Mouse (Mus musculus): ENCODE results near the gene Baiap2l1. TPM values are rescaled to one million over a fixed set of nuclear protein-coding genes. Genes with fewer than 3 reads are reported as not detected.

Baiap2l1 gene
- polyA plus RNA-seq, 1 experiment: 68.8 TPM

- Histone ChIP-seq H3K4me3 (no peak overlapping the region), H3K4me2 (ENCODE audit: low read depth) (peak overlapping the region; percentile 38), H3K27me3 (ENCODE audit: control insufficient read depth, insufficient read depth, insufficient read length) (no peaks in the 10 kb centered on the region), H3ac (ENCODE audit: control insufficient read depth, insufficient read length) (no peak overlapping the region), H3K36me3 (ENCODE audit: control insufficient read depth, insufficient read depth) (peaks cover 6% of the 10 kb centered on the region), H3K79me2 (ENCODE audit: control insufficient read depth, insufficient read depth) (peaks cover 13% of the 10 kb centered on the region)
- TF ChIP-seq MAX (IDR thresholded peaks at IDR 0.05; ENCODE audit: low read depth): no peak
- no peak for TF ChIP-seq POLR2AphosphoS2 (IDR thresholded peaks at IDR 0.05; ENCODE audit: insufficient read length, low read depth)
- TF ChIP-seq E2F4 (IDR thresholded peaks at IDR 0.05; ENCODE audit: insufficient read depth): no peak
- TF ChIP-seq POLR2A (IDR thresholded peaks at IDR 0.05; ENCODE audit: insufficient read length, low read depth): no peak
- no peak for TF ChIP-seq CEBPB (IDR thresholded peaks at IDR 0.05; ENCODE audit: insufficient read depth, poor library complexity, severe bottlenecking)
- TF ChIP-seq SRF (IDR thresholded peaks at IDR 0.05; ENCODE audit: control insufficient read depth, insufficient read length, low read depth): no peak
- TF ChIP-seq TCF3 (IDR thresholded peaks at IDR 0.05; ENCODE audit: insufficient read length, low read depth): no peak
- no peak for TF ChIP-seq MYOG (IDR thresholded peaks at IDR 0.05; ENCODE audit: control insufficient read depth in 1 of 3, insufficient read depth in 1 of 3, insufficient read length in 2 of 3, low read depth in 2 of 3)
- TF ChIP-seq USF1 (IDR thresholded peaks at IDR 0.05; ENCODE audit: low read depth): no peak
- no peak for TF ChIP-seq REST (IDR thresholded peaks at IDR 0.05; ENCODE audit: insufficient read depth, insufficient read length)
- TF ChIP-seq TCF12 (IDR thresholded peaks at IDR 0.05; ENCODE audit: insufficient read depth, poor library complexity, severe bottlenecking): no peak
- no peak for TF ChIP-seq MYOD1 (IDR thresholded peaks at IDR 0.05; ENCODE audit: control insufficient read depth in 1 of 3, insufficient read length in 2 of 3, low read depth in 2 of 3)
Observed at GRCm38 (mm10) chr5:144317426-144317825, 40.5 kb downstream of the Baiap2l1 start.

- Histone ChIP-seq H3K4me3 (no peak overlapping the region), H3K36me3 (ENCODE audit: control insufficient read depth, insufficient read depth) (peaks cover 5% of the 10 kb centered on the region), H3K27me3 (ENCODE audit: control insufficient read depth, insufficient read depth, insufficient read length) (no peaks in the 10 kb centered on the region), H3K79me2 (ENCODE audit: control insufficient read depth, insufficient read depth) (peaks cover 17% of the 10 kb centered on the region), H3K4me2 (ENCODE audit: low read depth) (peak overlapping the region; percentile 14), H3ac (ENCODE audit: control insufficient read depth, insufficient read length) (no peak overlapping the region)
- no peak for TF ChIP-seq E2F4 (IDR thresholded peaks at IDR 0.05; ENCODE audit: insufficient read depth)
- TF ChIP-seq REST (IDR thresholded peaks at IDR 0.05; ENCODE audit: insufficient read depth, insufficient read length): no peak
- no peak for TF ChIP-seq SRF (IDR thresholded peaks at IDR 0.05; ENCODE audit: control insufficient read depth, insufficient read length, low read depth)
- TF ChIP-seq POLR2A (IDR thresholded peaks at IDR 0.05; ENCODE audit: insufficient read length, low read depth): no peak
- TF ChIP-seq MYOG (IDR thresholded peaks at IDR 0.05; ENCODE audit: control insufficient read depth in 1 of 3, insufficient read depth in 1 of 3, insufficient read length in 2 of 3, low read depth in 2 of 3): peak in 1 of 3 experiments; percentile 65
- TF ChIP-seq MAX (IDR thresholded peaks at IDR 0.05; ENCODE audit: low read depth): no peak
- TF ChIP-seq MYOD1 (IDR thresholded peaks at IDR 0.05; ENCODE audit: control insufficient read depth in 1 of 3, insufficient read length in 2 of 3, low read depth in 2 of 3): peak in 2 of 3 experiments; percentile 19 to 54
Observed at GRCm38 (mm10) chr5:144316442-144316841, 41.5 kb downstream of the Baiap2l1 start.

- TF ChIP-seq TCF12 (IDR thresholded peaks at IDR 0.05; ENCODE audit: insufficient read depth, poor library complexity, severe bottlenecking) (peak; percentile 91), CEBPB (IDR thresholded peaks at IDR 0.05; ENCODE audit: insufficient read depth, poor library complexity, severe bottlenecking) (0 out of 2 replicates have a peak, but pooled peaks have one; percentile 31), POLR2AphosphoS2 (IDR thresholded peaks at IDR 0.05; ENCODE audit: insufficient read length, low read depth) (no peak), SRF (IDR thresholded peaks at IDR 0.05; ENCODE audit: control insufficient read depth, insufficient read length, low read depth) (no peak), USF1 (IDR thresholded peaks at IDR 0.05; ENCODE audit: low read depth) (no peak), POLR2A (IDR thresholded peaks at IDR 0.05; ENCODE audit: insufficient read length, low read depth) (peak; percentile 24), MYOG (IDR thresholded peaks at IDR 0.05; ENCODE audit: control insufficient read depth in 1 of 3, insufficient read depth in 1 of 3, insufficient read length in 2 of 3, low read depth in 2 of 3) (peak; percentile 86 to 98 (median 94)), MYOD1 (IDR thresholded peaks at IDR 0.05; ENCODE audit: control insufficient read depth in 1 of 3, insufficient read length in 2 of 3, low read depth in 2 of 3) (peak; percentile 77 to 96 (median 91)), REST (IDR thresholded peaks at IDR 0.05; ENCODE audit: insufficient read depth, insufficient read length) (no peak), E2F4 (IDR thresholded peaks at IDR 0.05; ENCODE audit: insufficient read depth) (no peak), TCF3 (IDR thresholded peaks at IDR 0.05; ENCODE audit: insufficient read length, low read depth) (peak; percentile 84), MAX (IDR thresholded peaks at IDR 0.05; ENCODE audit: low read depth) (no peak)
Observed at GRCm38 (mm10) chr5:144314731-144315494, 43.0 kb downstream of the Baiap2l1 start.

GRCm38 (mm10) chr5:144313335-144313734 lies 44.6 kb downstream of the Baiap2l1 start:
- Histone ChIP-seq H3K4me2 (ENCODE audit: low read depth) (peak overlapping the region; percentile 59), H3K4me3 (no peak overlapping the region), H3ac (ENCODE audit: control insufficient read depth, insufficient read length) (no peak overlapping the region), H3K36me3 (ENCODE audit: control insufficient read depth, insufficient read depth) (peaks cover 5% of the 10 kb centered on the region), H3K27me3 (ENCODE audit: control insufficient read depth, insufficient read depth, insufficient read length) (no peaks in the 10 kb centered on the region), H3K79me2 (ENCODE audit: control insufficient read depth, insufficient read depth) (peaks cover 19% of the 10 kb centered on the region)
- TF ChIP-seq TCF12 (IDR thresholded peaks at IDR 0.05; ENCODE audit: insufficient read depth, poor library complexity, severe bottlenecking): no peak
- peak in 1 of 3 experiments; percentile 13 for TF ChIP-seq MYOG (IDR thresholded peaks at IDR 0.05; ENCODE audit: control insufficient read depth in 1 of 3, insufficient read depth in 1 of 3, insufficient read length in 2 of 3, low read depth in 2 of 3)
- 0 out of 2 replicates have a peak, but pooled peaks have one; percentile 1 for TF ChIP-seq CEBPB (IDR thresholded peaks at IDR 0.05; ENCODE audit: insufficient read depth, poor library complexity, severe bottlenecking)
- TF ChIP-seq MYOD1 (IDR thresholded peaks at IDR 0.05; ENCODE audit: control insufficient read depth in 1 of 3, insufficient read length in 2 of 3, low read depth in 2 of 3): peak in 1 of 3 experiments; percentile 32

More at GRCm38 (mm10) chr5:144314731-144315494, 43.0 kb downstream of the Baiap2l1 start:
- Histone ChIP-seq H3K27me3 (ENCODE audit: control insufficient read depth, insufficient read depth, insufficient read length) (no peaks in the 10 kb centered on the region), H3K4me2 (ENCODE audit: low read depth) (peak overlapping the region; percentile 59), H3K79me2 (ENCODE audit: control insufficient read depth, insufficient read depth) (peaks cover 19% of the 10 kb centered on the region), H3K4me3 (no peak overlapping the region), H3ac (ENCODE audit: control insufficient read depth, insufficient read length) (no peak overlapping the region), H3K36me3 (ENCODE audit: control insufficient read depth, insufficient read depth) (peaks cover 5% of the 10 kb centered on the region)

Data from myocyte (in vitro differentiated cells).